Mouse (Mus musculus) CH12.LX (cell line): ENCODE results near the gene Ces2a. TPM values are rescaled to one million over a fixed set of nuclear protein-coding genes. Genes with fewer than 3 reads are reported as not detected.

Experiments
- DNase-seq: peaks from one replicate; pipeline ENCODE4 v3.0.0-alpha.2; 2013; ENCODE audit errors: extremely low read depth
- H3K27ac ChIP-seq: 2 replicates; pipeline ENCODE4 v1.5.1; 2012; ENCODE audit warnings: low read depth, mild to moderate bottlenecking, control low read depth, moderate library complexity; ENCODE audit not compliant: insufficient read depth
- H3K27me3 ChIP-seq: replicated peaks from 2 replicates; pipeline ENCODE3; 2012; ENCODE audit warnings: inconsistent platforms
- H3K36me3 ChIP-seq, 2 experiments: replicated peaks in 1 of 2; 2 replicates each; pipeline versions ENCODE3 to v1.6.1; 2012; ENCODE audit warnings: inconsistent platforms in 1 of 2, low read length in 1 of 2, mild to moderate bottlenecking in 1 of 2, mixed read lengths in 1 of 2, moderate library complexity in 1 of 2; ENCODE audit not compliant: control insufficient read depth in 1 of 2, insufficient read depth in 1 of 2
- H3K4me1 ChIP-seq, 2 experiments: 2 replicates each; pipeline ENCODE4 v1.6.1; 2012; ENCODE audit warnings: inconsistent platforms in 1 of 2, moderate library complexity in 1 of 2; ENCODE audit not compliant: insufficient read depth in 2 of 2, control insufficient read depth in 1 of 2
- H3K4me2 ChIP-seq: 2 replicates; pipeline ENCODE4 v1.6.1; 2012; ENCODE audit warnings: low read depth, mild to moderate bottlenecking, control low read depth; ENCODE audit not compliant: poor library complexity, insufficient read depth, severe bottlenecking
- H3K4me3 ChIP-seq, 3 experiments: fragments of 150-350 bp in 1 of 3; sonication (generic) in 1 of 3; replicated peaks in 1 of 3; 2 replicates each; pipeline versions ENCODE3 to v1.5.1; 2011 to 2012; ENCODE audit warnings: low read depth in 2 of 3, low read length in 2 of 3, mild to moderate bottlenecking in 2 of 3, moderate library complexity in 2 of 3, control low read depth in 1 of 3, improper control_type of control experiment in 1 of 3, inconsistent platforms in 1 of 3, mixed read lengths in 1 of 3; ENCODE audit not compliant: poor library complexity in 1 of 3
- H3K79me2 ChIP-seq: replicated peaks from 2 replicates; pipeline ENCODE4 v1.6.1; 2012; ENCODE audit warnings: mild to moderate bottlenecking, moderate library complexity; ENCODE audit not compliant: control insufficient read depth, poor library complexity, insufficient read depth, severe bottlenecking; ENCODE audit errors: extremely low read depth
- H3K9ac ChIP-seq: 2 replicates; pipeline ENCODE4 v1.6.1; 2012; ENCODE audit warnings: low read depth, mild to moderate bottlenecking, control low read depth, moderate library complexity; ENCODE audit not compliant: insufficient read depth
- H3K9me3 ChIP-seq: replicated peaks from 2 replicates; pipeline ENCODE3; 2012; ENCODE audit warnings: low read length, inconsistent platforms, mixed read lengths
- BHLHE40 ChIP-seq: IDR thresholded peaks from 2 replicates; pipeline ENCODE4 v1.6.1; 2011; ENCODE audit warnings: mild to moderate bottlenecking, low read depth, low read length, improper control_type of control experiment
- CHD1 ChIP-seq: IDR thresholded peaks from 2 replicates; pipeline ENCODE4 v1.6.1; 2012; ENCODE audit warnings: low read depth, low read length, improper control_type of control experiment, inconsistent platforms
- CHD2 ChIP-seq: IDR thresholded peaks from 2 replicates; pipeline ENCODE4 v1.6.1; 2011; ENCODE audit warnings: low read length, improper control_type of control experiment
- E2F4 ChIP-seq: IDR thresholded peaks from 2 replicates; pipeline ENCODE4 v1.6.1; 2011; ENCODE audit warnings: low read depth, low read length, improper control_type of control experiment; ENCODE audit not compliant: insufficient replicate concordance
- GABPA ChIP-seq: IDR thresholded peaks from 2 replicates; pipeline ENCODE4 v1.6.1; 2012; ENCODE audit warnings: low read depth, low read length, improper control_type of control experiment, inconsistent platforms; ENCODE audit not compliant: insufficient replicate concordance
- HCFC1 ChIP-seq: IDR thresholded peaks from 2 replicates; pipeline ENCODE4 v1.6.1; 2012; ENCODE audit warnings: low read depth, mild to moderate bottlenecking, inconsistent platforms, low read length, improper control_type of control experiment
- IRF4 ChIP-seq: IDR thresholded peaks from 2 replicates; pipeline ENCODE4 v1.6.1; 2014; ENCODE audit warnings: low read depth, mild to moderate bottlenecking, inconsistent platforms, low read length, improper control_type of control experiment
- KAT2A ChIP-seq: IDR thresholded peaks from 2 replicates; pipeline ENCODE4 v1.6.1; 2012; ENCODE audit warnings: low read length, improper control_type of control experiment, inconsistent platforms; ENCODE audit not compliant: insufficient replicate concordance
- MAFK ChIP-seq: IDR thresholded peaks from 2 replicates; pipeline ENCODE4 v1.6.1; 2011; ENCODE audit warnings: low read length, improper control_type of control experiment; ENCODE audit not compliant: insufficient replicate concordance
- MXI1 ChIP-seq: IDR thresholded peaks from 2 replicates; pipeline ENCODE4 v1.6.1; 2011; ENCODE audit warnings: mild to moderate bottlenecking, low read depth, low read length, improper control_type of control experiment
- MYC ChIP-seq: IDR thresholded peaks from 2 replicates; pipeline ENCODE4 v1.6.1; 2011; ENCODE audit warnings: low read depth, mild to moderate bottlenecking, improper control_type of control experiment, low read length
- NELFE ChIP-seq: IDR thresholded peaks from 2 replicates; pipeline ENCODE4 v1.6.1; 2011; ENCODE audit warnings: low read depth, low read length, improper control_type of control experiment
- POLR2AphosphoS2 ChIP-seq: IDR thresholded peaks from 2 replicates; pipeline ENCODE4 v1.6.1; 2011; ENCODE audit warnings: low read depth, low read length, improper control_type of control experiment
- RAD21 ChIP-seq: IDR thresholded peaks from 2 replicates; pipeline ENCODE4 v1.6.1; 2011; ENCODE audit warnings: low read depth, mild to moderate bottlenecking, low read length, improper control_type of control experiment, moderate library complexity
- USF1 ChIP-seq: IDR thresholded peaks from 2 replicates; pipeline ENCODE4 v1.6.1; 2014; ENCODE audit warnings: low read depth, mild to moderate bottlenecking, inconsistent platforms, low read length, improper control_type of control experiment
- USF2 ChIP-seq: conservative IDR thresholded peaks from 2 replicates; pipeline ENCODE4 v1.6.1; 2011; ENCODE audit warnings: low read depth, low read length, improper control_type of control experiment
- ZC3H11A ChIP-seq: IDR thresholded peaks from 2 replicates; pipeline ENCODE4 v1.6.1; 2012; ENCODE audit warnings: low read depth, mild to moderate bottlenecking, inconsistent platforms, low read length, improper control_type of control experiment
- ZKSCAN1 ChIP-seq: IDR thresholded peaks from 2 replicates; pipeline ENCODE4 v1.6.1; 2012; ENCODE audit warnings: low read depth, inconsistent platforms, low read length, improper control_type of control experiment, borderline replicate concordance
- dilution Hi-C: fragments of 300-500 bp; cut with MboI; formaldehyde crosslinking; loops from 2 replicates; pipeline ENCODE4 v1.14.3; 2020; ENCODE audit warnings: low sequenced_read_pairs; ENCODE audit not compliant: extremely low pct_unique_long_range_greater_than_20kb, extremely low pct_ligation_motif_present
- in situ Hi-C: fragments of 300-500 bp; cut with MboI; formaldehyde crosslinking; loops from 3 replicates; pipeline ENCODE4 v1.14.3; 2019; ENCODE audit warnings: low sequenced_read_pairs, low pct_ligation_motif_present, low pct_unique_long_range_greater_than_20kb, mixed read lengths
- polyA plus RNA-seq: library from polyadenylated mRNA; unstranded; fragments of >175 nt; gene quantifications from 2 replicates; pipeline ENCODE4 v1.2.1, GENCODE M21; 2012; ENCODE audit warnings: low read depth; ENCODE audit not compliant: insufficient read length
- total RNA-seq, 2 experiments: library from RNA; depleted of rRNA; stranded (reverse); fragments of 300-350 nt in 1 of 2; fragments of >200 nt in 1 of 2; gene quantifications; 2 replicates each; pipeline ENCODE4 v1.2.3; 2012 to 2014

Ces2a gene
- total and polyA plus RNA-seq, 3 experiments, result not detected

- no peaks in the 10 kb centered on the region for H3K9me3 ChIP-seq
- H3K4me3 ChIP-seq, result no peak overlapping the region
- DNase-seq, result no peak
- no peaks in the 10 kb centered on the region for H3K27me3 ChIP-seq
- no peaks in the 10 kb centered on the region for H3K36me3 ChIP-seq
- dilution Hi-C loops, result no loop called here
- no peak overlapping the region for H3K27ac ChIP-seq
- in situ Hi-C loops, result loop anchor here (25.0 kb wide), 2 partner anchors 154 to 279 kb away; partner anchors contain the start of gene Ces3a
- H3K79me2 ChIP-seq, result no peaks in the 10 kb centered on the region
- TF ChIP-seq MYC (no peak), MXI1 (no peak), POLR2AphosphoS2 (no peak), USF1 (no peak), BHLHE40 (no peak), USF2 (no peak), KAT2A (no peak), ZKSCAN1 (no peak), CHD2 (no peak), ZC3H11A (no peak), E2F4 (no peak), RAD21 (no peak), NELFE (no peak), MAFK (no peak), CHD1 (no peak), GABPA (no peak)
- no peak overlapping the region for H3K9ac ChIP-seq
- no peak overlapping the region for H3K4me2 ChIP-seq
- H3K4me1 ChIP-seq, result no peaks in the 10 kb centered on the region
These were observed 24.4 kb downstream of the Ces2a start for GRCm38 (mm10) chr8:104758209-104758608.

GRCm38 (mm10) chr8:104761126-104761525, 27.3 kb downstream of the Ces2a start:
- dilution Hi-C loops (no loop called here), in situ Hi-C loops (loop anchor here (25.0 kb wide), 2 partner anchors 151 to 276 kb away; partner anchors contain the start of gene Ces3a)
- H3K4me2 ChIP-seq, result no peak overlapping the region
- H3K9ac ChIP-seq, result no peak overlapping the region
- no peaks in the 10 kb centered on the region for H3K9me3 ChIP-seq
- H3K27me3 ChIP-seq, result no peaks in the 10 kb centered on the region
- no peak overlapping the region for H3K27ac ChIP-seq
- TF ChIP-seq HCFC1, result no peak
- no peak for TF ChIP-seq ZKSCAN1
- no peak for TF ChIP-seq CHD1
- TF ChIP-seq IRF4, result no peak
- no peak for TF ChIP-seq CHD2
- no peak for TF ChIP-seq USF2
- no peak for TF ChIP-seq MXI1
- TF ChIP-seq RAD21, result no peak
- no peak for DNase-seq
- H3K36me3 ChIP-seq, result no peaks in the 10 kb centered on the region
- H3K4me1 ChIP-seq, result peaks cover 0 to 6% of the 10 kb centered on the region in 2 experiments; a peak in 1 of 4 replicates
- no peaks in the 10 kb centered on the region for H3K79me2 ChIP-seq
- no peak overlapping the region for H3K4me3 ChIP-seq
